Mouse (Mus musculus) lung, embryonic 16.5 days (tissue): Measurements from ENCODE around the gene Aff3. TPM values are rescaled to one million over a fixed set of nuclear protein-coding genes. Genes with fewer than 3 reads are reported as not detected.
A peak's percentile ranks its signal among the peaks of the same experiment; 100 is the strongest.

Source experiments
- ATAC-seq: fragments of 200-750 bp; cut with Nextera tagmentation; 2 replicates; pipeline ENCODE4 v1.8.0; 2017; ENCODE audit warnings: low read depth, mild to moderate bottlenecking, moderate library complexity
- H3K27ac ChIP-seq: fragments of 300-500 bp; sonication (generic); 2 replicates; pipeline ENCODE4 v1.5.1; 2014; ENCODE audit warnings: mild to moderate bottlenecking, control low read depth, low read length
- H3K27me3 ChIP-seq: fragments of 300-500 bp; sonication (generic); 2 replicates; pipeline ENCODE4 v1.6.1; 2014; ENCODE audit warnings: low read depth, low read length, mixed read lengths; ENCODE audit not compliant: control insufficient read depth, insufficient read depth
- H3K36me3 ChIP-seq: fragments of 300-500 bp; sonication (generic); 2 replicates; pipeline ENCODE4 v1.6.1; 2014; ENCODE audit warnings: low read length; ENCODE audit not compliant: control insufficient read depth, insufficient read depth
- H3K4me1 ChIP-seq: fragments of 300-500 bp; sonication (generic); replicated peaks from 2 replicates; pipeline ENCODE4 v1.6.1; 2014; ENCODE audit warnings: low read length, mixed read lengths; ENCODE audit not compliant: control insufficient read depth, insufficient read depth
- H3K4me2 ChIP-seq: fragments of 300-500 bp; sonication (generic); 2 replicates; pipeline ENCODE4 v1.6.1; 2014; ENCODE audit warnings: low read depth, low read length, control low read depth
- H3K4me3 ChIP-seq: fragments of 300-500 bp; sonication (generic); 2 replicates; pipeline ENCODE4 v1.5.1; 2014; ENCODE audit warnings: mild to moderate bottlenecking, low read length, control low read depth
- H3K9ac ChIP-seq: fragments of 300-500 bp; sonication (generic); 2 replicates; pipeline ENCODE4 v1.6.1; 2014; ENCODE audit warnings: low read length, control low read depth
- H3K9me3 ChIP-seq: fragments of 300-500 bp; sonication (generic); 2 replicates; pipeline ENCODE4 v1.6.1; 2016; ENCODE audit warnings: low read length; ENCODE audit not compliant: control insufficient read depth
- WGBS: fragments of 180-500 bp; shearing (Covaris S2); extraction: QIAGEN DNeasy Blood & Tissue Kit; methylation state at CpG from one replicate; pipeline ENCODE4 v1.1.7; 2014; 5-methylcytosine and 5-hydroxymethylcytosine counted together
- polyA plus RNA-seq: library from polyadenylated mRNA; unstranded; fragments of >200 nt; fragmentation: Nextera tagmentation; extraction: Ambion mirVana; gene quantifications from 2 replicates; pipeline ENCODE4 v1.2.1, GENCODE M21; 2015

Aff3 gene
- polyA plus RNA-seq, 1 experiment from 2014 or later, result 2.6 TPM

GRCm38 (mm10) chr1:38357933-38358796 lies 306.6 kb downstream of the Aff3 start:
- no peak overlapping the region for H3K4me3 ChIP-seq
- no peak overlapping the region for H3K9ac ChIP-seq
- peaks cover 21% of the 10 kb centered on the region for H3K4me1 ChIP-seq
- peak; percentile 88 for ATAC-seq
- no peak overlapping the region for H3K4me2 ChIP-seq
- 18% methylated on average over 10 of the region's 10 CpGs for WGBS
- no peaks in the 10 kb centered on the region for H3K27me3 ChIP-seq
- peak overlapping the region; percentile 65 for H3K27ac ChIP-seq
- H3K9me3 ChIP-seq, result no peaks in the 10 kb centered on the region
- no peaks in the 10 kb centered on the region for H3K36me3 ChIP-seq

GRCm38 (mm10) chr1:38354585-38354984 lies 310.2 kb downstream of the Aff3 start:
- no peak overlapping the region for H3K27ac ChIP-seq
- WGBS, result 89% methylated on average over 4 of the region's 4 CpGs

GRCm38 (mm10) chr1:38347346-38347745 lies 317.4 kb downstream of the Aff3 start:
- WGBS, result 79% methylated on average over 4 of the region's 4 CpGs
- H3K4me3 ChIP-seq, result no peak overlapping the region
- H3K27me3 ChIP-seq, result no peaks in the 10 kb centered on the region
- no peaks in the 10 kb centered on the region for H3K36me3 ChIP-seq
- no peaks in the 10 kb centered on the region for H3K9me3 ChIP-seq
- ATAC-seq, result no peak
- H3K4me2 ChIP-seq, result no peak overlapping the region
- no peaks in the 10 kb centered on the region for H3K4me1 ChIP-seq
- no peak overlapping the region for H3K9ac ChIP-seq
- H3K27ac ChIP-seq, result no peak overlapping the region

More at GRCm38 (mm10) chr1:38354585-38354984, 310.2 kb downstream of the Aff3 start:
- Histone ChIP-seq H3K4me2 (no peak overlapping the region), H3K36me3 (no peaks in the 10 kb centered on the region), H3K9ac (no peak overlapping the region), H3K4me3 (no peak overlapping the region), H3K27me3 (no peaks in the 10 kb centered on the region), H3K9me3 (no peaks in the 10 kb centered on the region), H3K4me1 (peaks cover 21% of the 10 kb centered on the region)
- ATAC-seq, result no peak

DNA sequence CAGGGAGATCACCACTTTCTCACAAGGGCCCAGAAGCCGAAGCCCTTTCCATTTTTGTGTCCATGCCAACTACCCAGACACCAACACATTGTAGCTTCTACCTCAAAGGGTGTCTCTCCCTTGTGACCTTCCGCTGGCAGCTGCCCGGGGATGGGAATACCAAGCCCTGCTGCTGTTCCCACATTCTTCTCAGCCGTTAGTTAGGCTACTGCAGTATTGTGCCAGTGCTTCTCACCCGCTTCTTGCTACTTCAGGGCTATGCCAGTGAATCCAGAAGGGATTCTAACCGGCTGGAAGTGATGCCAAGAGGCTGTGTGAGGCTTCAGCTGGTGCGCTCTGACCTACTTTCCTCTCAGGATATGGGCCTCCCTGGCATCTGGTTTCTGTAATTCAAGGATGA lies 330.5 kb downstream of the Aff3 start:
- Histone ChIP-seq H3K36me3 (no peaks in the 10 kb centered on the region), H3K4me2 (no peak overlapping the region), H3K4me1 (no peaks in the 10 kb centered on the region), H3K27me3 (no peaks in the 10 kb centered on the region), H3K9me3 (no peaks in the 10 kb centered on the region), H3K4me3 (no peak overlapping the region), H3K27ac (no peak overlapping the region), H3K9ac (no peak overlapping the region)
- ATAC-seq, result no peak
- 78% methylated on average over 7 of the region's 7 CpGs for WGBS

- WGBS, result 82% methylated on average over 5 of the region's 5 CpGs
- H3K9ac ChIP-seq, result no peak overlapping the region
- H3K4me1 ChIP-seq, result no peaks in the 10 kb centered on the region
- H3K27me3 ChIP-seq, result no peaks in the 10 kb centered on the region
- no peaks in the 10 kb centered on the region for H3K36me3 ChIP-seq
- no peak overlapping the region for H3K27ac ChIP-seq
- ATAC-seq, result no peak
- H3K9me3 ChIP-seq, result no peaks in the 10 kb centered on the region
- no peak overlapping the region for H3K4me2 ChIP-seq
- no peak overlapping the region for H3K4me3 ChIP-seq
Measured at GRCm38 (mm10) chr1:38332919-38333318, 331.8 kb downstream of the Aff3 start.

DNA sequence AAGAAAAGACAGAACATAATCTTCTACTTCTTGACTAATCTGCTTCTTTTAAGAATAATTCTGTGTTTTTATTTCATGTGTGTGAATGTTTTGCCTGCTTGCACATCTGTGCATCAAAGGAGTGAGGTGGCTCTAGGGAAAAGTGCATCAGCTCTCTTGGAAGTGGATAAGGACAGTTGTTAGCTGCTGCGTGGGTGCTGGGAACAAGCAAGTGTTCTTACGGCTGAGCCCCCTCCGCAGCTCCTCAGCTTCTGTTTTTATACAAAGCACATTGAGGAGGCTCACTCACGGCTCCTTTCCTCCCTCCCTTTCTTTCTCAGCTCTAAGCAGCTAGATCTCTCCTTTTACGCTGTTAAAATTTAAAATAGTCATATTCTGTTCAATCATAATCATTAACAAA lies 340.5 kb downstream of the Aff3 start:
- no peaks in the 10 kb centered on the region for H3K36me3 ChIP-seq
- WGBS, result 76% methylated on average over 5 of the region's 5 CpGs
- H3K4me2 ChIP-seq, result no peak overlapping the region
- no peaks in the 10 kb centered on the region for H3K4me1 ChIP-seq
- no peaks in the 10 kb centered on the region for H3K27me3 ChIP-seq
- H3K9me3 ChIP-seq, result no peaks in the 10 kb centered on the region
- H3K4me3 ChIP-seq, result no peak overlapping the region
- no peak for ATAC-seq
- H3K9ac ChIP-seq, result no peak overlapping the region
- H3K27ac ChIP-seq, result no peak overlapping the region

DNA sequence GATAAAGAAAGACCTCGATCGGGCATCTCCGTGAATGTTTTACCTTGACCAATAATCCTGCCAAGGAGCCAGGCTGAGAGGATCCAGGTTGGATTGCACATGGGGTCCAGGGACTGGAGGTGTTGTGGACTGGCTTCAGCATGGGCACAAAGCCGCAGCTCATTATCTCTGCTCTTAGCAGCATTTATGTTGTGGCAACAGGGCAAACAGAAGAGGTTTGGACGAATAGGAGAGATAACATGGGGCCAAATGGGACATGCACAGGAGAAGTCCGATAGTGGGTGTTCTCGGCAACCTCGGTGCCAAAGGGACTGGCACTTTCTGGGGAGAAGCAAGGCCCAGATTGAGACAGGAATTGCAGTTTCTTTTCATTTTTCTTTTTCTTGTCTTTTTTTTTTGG lies 342.9 kb downstream of the Aff3 start:
- no peak overlapping the region for H3K4me2 ChIP-seq
- no peak for ATAC-seq
- no peaks in the 10 kb centered on the region for H3K36me3 ChIP-seq
- H3K27ac ChIP-seq, result no peak overlapping the region
- H3K9ac ChIP-seq, result no peak overlapping the region
- no peaks in the 10 kb centered on the region for H3K4me1 ChIP-seq
- H3K27me3 ChIP-seq, result no peaks in the 10 kb centered on the region
- no peaks in the 10 kb centered on the region for H3K9me3 ChIP-seq
- H3K4me3 ChIP-seq, result no peak overlapping the region
- WGBS, result 81% methylated on average over 8 of the region's 8 CpGs

- H3K9me3 ChIP-seq, result no peaks in the 10 kb centered on the region
- 87% methylated on average over 2 of the region's 2 CpGs for WGBS
- H3K27ac ChIP-seq, result no peak overlapping the region
- no peaks in the 10 kb centered on the region for H3K4me1 ChIP-seq
- ATAC-seq, result no peak
- no peaks in the 10 kb centered on the region for H3K36me3 ChIP-seq
- H3K4me3 ChIP-seq, result no peak overlapping the region
- no peaks in the 10 kb centered on the region for H3K27me3 ChIP-seq
- H3K4me2 ChIP-seq, result no peak overlapping the region
- no peak overlapping the region for H3K9ac ChIP-seq
Measured at GRCm38 (mm10) chr1:38320971-38321305, 343.8 kb downstream of the Aff3 start.

- Histone ChIP-seq H3K9ac (no peak overlapping the region), H3K4me2 (no peak overlapping the region), H3K4me3 (no peak overlapping the region), H3K27ac (no peak overlapping the region), H3K36me3 (no peaks in the 10 kb centered on the region), H3K9me3 (no peaks in the 10 kb centered on the region), H3K27me3 (no peaks in the 10 kb centered on the region), H3K4me1 (no peaks in the 10 kb centered on the region)
- WGBS, result 75% methylated on average over 16 of the region's 16 CpGs
- no peak for ATAC-seq
Measured at GRCm38 (mm10) chr1:38320126-38320970, 344.4 kb downstream of the Aff3 start.
